Mouse (Mus musculus): ENCODE results near the gene Cpn1. TPM values are rescaled to one million over a fixed set of nuclear protein-coding genes. Genes with fewer than 3 reads are reported as not detected.
"Not testable (repeated sequence)": the region's sequence is repeated elsewhere in the genome, so short reads cannot be mapped to it uniquely, and the experiment has no call there.

Cpn1 gene
- total RNA-seq, 2 experiments from 2014 or later: 0.25 to 0.90 TPM

- DNase-seq (ENCODE audit: low spot score): no peak
Observed at GRCm38 (mm10) chr19:43990362-43990761, 4.0 kb upstream of the Cpn1 start.

GRCm38 (mm10) chr19:43981992-43982391, 4.4 kb downstream of the Cpn1 start:
- no peak for DNase-seq (ENCODE audit: low spot score)

- no peak for DNase-seq (ENCODE audit: low spot score)
Observed at GRCm38 (mm10) chr19:43980711-43981110, 5.6 kb downstream of the Cpn1 start.

- DNase-seq (ENCODE audit: low spot score): no peak
Observed at GRCm38 (mm10) chr19:43977799-43978198, 8.6 kb downstream of the Cpn1 start.

GRCm38 (mm10) chr19:43976661-43977060, 9.7 kb downstream of the Cpn1 start:
- peak; percentile 20 for DNase-seq (ENCODE audit: low spot score)

- DNase-seq (ENCODE audit: low spot score): no peak
Observed at GRCm38 (mm10) chr19:43974221-43974620, 12.1 kb downstream of the Cpn1 start.

- DNase-seq (ENCODE audit: low spot score): no peak
Observed at GRCm38 (mm10) chr19:43973711-43974110, 12.6 kb downstream of the Cpn1 start.

GRCm38 (mm10) chr19:43972129-43972528, 14.2 kb downstream of the Cpn1 start:
- no peak for DNase-seq (ENCODE audit: low spot score)

GRCm38 (mm10) chr19:43968436-43969026, 17.8 kb downstream of the Cpn1 start:
- DNase-seq (ENCODE audit: low spot score): no peak

GRCm38 (mm10) chr19:43966481-43966880, 19.9 kb downstream of the Cpn1 start:
- no peak for DNase-seq (ENCODE audit: low spot score)

- no peak for DNase-seq (ENCODE audit: low spot score)
Observed at GRCm38 (mm10) chr19:43965496-43966085, 20.8 kb downstream of the Cpn1 start.

GRCm38 (mm10) chr19:43962795-43963194, 23.6 kb downstream of the Cpn1 start:
- no peak for DNase-seq (ENCODE audit: low spot score)

- DNase-seq (ENCODE audit: low spot score): no peak
Observed at GRCm38 (mm10) chr19:43961185-43961584, 25.2 kb downstream of the Cpn1 start.

- DNase-seq (ENCODE audit: low spot score): no peak
Observed at GRCm38 (mm10) chr19:43960014-43960413, 26.3 kb downstream of the Cpn1 start.

GRCm38 (mm10) chr19:43959162-43959561, 27.2 kb downstream of the Cpn1 start:
- peak; percentile 73 for DNase-seq (ENCODE audit: low spot score)

GRCm38 (mm10) chr19:43957881-43958280, 28.5 kb downstream of the Cpn1 start:
- no peak for DNase-seq (ENCODE audit: low spot score)

- peak; percentile 54 for DNase-seq (ENCODE audit: low spot score)
Observed at GRCm38 (mm10) chr19:43957402-43957801, 29.0 kb downstream of the Cpn1 start.

- no peak for DNase-seq (ENCODE audit: low spot score)
Observed at GRCm38 (mm10) chr19:43955266-43955665, 31.1 kb downstream of the Cpn1 start.

- no peak for DNase-seq (ENCODE audit: low spot score)
Observed at GRCm38 (mm10) chr19:43954864-43955263, 31.5 kb downstream of the Cpn1 start.

GRCm38 (mm10) chr19:43952936-43953335, 33.4 kb downstream of the Cpn1 start:
- not testable (repeated sequence) for DNase-seq (ENCODE audit: low spot score)

- DNase-seq (ENCODE audit: low spot score): no peak
Observed at GRCm38 (mm10) chr19:43949111-43949810, 37.1 kb downstream of the Cpn1 start.

GRCm38 (mm10) chr19:43944566-43944965, 41.8 kb downstream of the Cpn1 start:
- no peak for DNase-seq (ENCODE audit: low spot score)

GRCm38 (mm10) chr19:43943076-43943475, 43.3 kb downstream of the Cpn1 start:
- DNase-seq (ENCODE audit: low spot score): no peak

Data from gastrocnemius, adult 18-20 months (tissue).